Mouse (Mus musculus): ENCODE measurements around the gene Gm49318.

GRCm38 (mm10) chr9:22070791-22071573, at the start of gene Gm49318, which contains the start of gene Zfp653:
- TF ChIP-seq POLR2A (IDR thresholded peaks at IDR 0.05; ENCODE audit: control insufficient read depth, low read depth, low read length) (peak; percentile 86; the same call in 1 of the 2 replicates), CTCF (IDR thresholded peaks at IDR 0.05; ENCODE audit: control insufficient read depth, insufficient read depth, insufficient replicate concordance, low read depth, low read length) (no peak)
